Mouse (Mus musculus): Measurements from ENCODE around the gene Stxbp6.
"Not testable (repeated sequence)": the region's sequence is repeated elsewhere in the genome, so short reads cannot be mapped to it uniquely, and the experiment has no call there.

Gene Stxbp6

GRCm38 (mm10) chr12:45074611-45075342 lies at the start of gene Stxbp6:
TSS of gene Stxbp6 (minus strand) at chr12:45074709.
- peak; percentile 53 for DNase-seq (ENCODE audit: extremely low spot score)

- not testable (repeated sequence) for DNase-seq (ENCODE audit: extremely low spot score)
These were observed 28.4 kb upstream of the Stxbp6 start for GRCm38 (mm10) chr12:45102954-45103353.

- no peak for DNase-seq (ENCODE audit: extremely low spot score)
These were observed 19.2 kb upstream of the Stxbp6 start for GRCm38 (mm10) chr12:45093732-45094131.

GRCm38 (mm10) chr12:45092444-45092843 lies 17.9 kb upstream of the Stxbp6 start:
- DNase-seq (ENCODE audit: extremely low spot score), result no peak

GRCm38 (mm10) chr12:45083145-45083475 lies 8.6 kb upstream of the Stxbp6 start:
- DNase-seq (ENCODE audit: extremely low spot score), result no peak

- DNase-seq (ENCODE audit: extremely low spot score), result no peak
These were observed 8.1 kb upstream of the Stxbp6 start for GRCm38 (mm10) chr12:45082379-45083144.

- DNase-seq (ENCODE audit: extremely low spot score), result no peak
These were observed 7.1 kb upstream of the Stxbp6 start for GRCm38 (mm10) chr12:45081617-45082016.

GRCm38 (mm10) chr12:45080753-45081122 lies 6.2 kb upstream of the Stxbp6 start:
- no peak for DNase-seq (ENCODE audit: extremely low spot score)

DNA sequence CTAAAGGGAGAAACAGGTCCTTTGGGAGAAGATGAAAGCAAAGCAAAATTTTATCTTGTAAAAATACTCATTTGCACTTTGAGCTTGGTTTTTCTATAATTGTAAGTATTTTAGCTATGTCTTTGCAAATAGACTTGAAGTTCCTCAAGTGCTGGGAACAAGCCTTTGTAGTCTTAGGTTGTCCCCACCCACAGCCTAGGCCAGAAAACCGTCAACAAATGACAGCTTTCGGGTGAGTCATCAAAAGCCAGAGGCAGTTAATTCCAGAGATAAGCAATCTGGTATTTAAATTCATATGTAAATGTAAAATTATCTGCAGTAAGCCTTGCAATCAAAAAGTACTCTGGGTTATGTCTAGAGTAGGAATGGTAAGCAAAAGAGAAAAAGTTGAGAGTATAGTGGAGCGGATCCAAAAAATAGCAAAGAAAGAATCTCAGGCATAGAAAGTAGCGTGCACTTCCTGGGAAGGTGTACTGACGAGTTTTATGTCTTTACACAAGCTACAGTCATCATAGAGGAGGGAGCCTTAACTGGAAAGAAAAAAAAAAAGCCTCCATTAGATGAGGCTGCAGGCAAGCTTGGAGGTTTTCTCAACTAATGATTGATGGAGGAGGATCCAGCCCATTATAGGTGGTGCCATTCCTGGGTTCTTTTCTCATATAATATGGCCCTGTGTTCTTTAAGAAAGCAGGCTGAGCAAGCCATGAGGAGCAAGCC lies 5.7 kb upstream of the Stxbp6 start:
- DNase-seq (ENCODE audit: extremely low spot score), result no peak

GRCm38 (mm10) chr12:45075631-45076030 lies 1.1 kb upstream of the Stxbp6 start:
- no peak for DNase-seq (ENCODE audit: extremely low spot score)

DNA sequence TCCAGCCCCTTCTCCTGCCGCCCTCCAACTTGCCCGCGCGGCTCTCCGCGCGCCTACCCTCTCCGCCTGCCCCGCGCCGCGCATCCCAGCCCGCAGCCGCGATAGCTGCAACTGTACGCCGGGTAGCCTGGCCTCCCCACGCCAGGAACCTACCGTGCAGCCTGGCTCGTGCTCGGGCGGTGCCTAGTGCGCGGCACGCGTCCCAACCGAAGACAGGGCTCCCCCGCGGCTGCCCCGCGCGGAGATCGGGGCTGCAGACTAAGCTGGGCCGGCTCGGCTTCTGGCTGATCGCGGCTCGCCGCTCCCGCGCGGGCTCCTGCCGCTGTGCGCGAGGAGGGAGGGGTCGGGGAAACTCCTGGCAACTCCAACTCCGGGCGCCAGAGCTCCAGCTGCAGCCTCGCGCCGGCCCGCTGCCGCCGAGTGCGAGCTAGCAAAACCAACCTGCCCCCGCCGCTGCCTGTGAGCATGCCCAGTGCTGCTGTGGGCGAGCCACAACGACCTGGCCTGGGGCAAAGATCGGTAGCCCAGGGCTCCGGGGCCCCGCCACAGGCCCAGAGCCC lies 387 bp downstream of the Stxbp6 start:
- DNase-seq (ENCODE audit: extremely low spot score), result peak; percentile 86

GRCm38 (mm10) chr12:45073331-45074041 lies 1.0 kb downstream of the Stxbp6 start:
- DNase-seq (ENCODE audit: extremely low spot score), result peak; percentile 70

GRCm38 (mm10) chr12:45072185-45072584 lies 2.3 kb downstream of the Stxbp6 start:
- no peak for DNase-seq (ENCODE audit: extremely low spot score)

GRCm38 (mm10) chr12:45070186-45070585 lies 4.3 kb downstream of the Stxbp6 start:
- DNase-seq (ENCODE audit: extremely low spot score), result peak; percentile 45

DNA sequence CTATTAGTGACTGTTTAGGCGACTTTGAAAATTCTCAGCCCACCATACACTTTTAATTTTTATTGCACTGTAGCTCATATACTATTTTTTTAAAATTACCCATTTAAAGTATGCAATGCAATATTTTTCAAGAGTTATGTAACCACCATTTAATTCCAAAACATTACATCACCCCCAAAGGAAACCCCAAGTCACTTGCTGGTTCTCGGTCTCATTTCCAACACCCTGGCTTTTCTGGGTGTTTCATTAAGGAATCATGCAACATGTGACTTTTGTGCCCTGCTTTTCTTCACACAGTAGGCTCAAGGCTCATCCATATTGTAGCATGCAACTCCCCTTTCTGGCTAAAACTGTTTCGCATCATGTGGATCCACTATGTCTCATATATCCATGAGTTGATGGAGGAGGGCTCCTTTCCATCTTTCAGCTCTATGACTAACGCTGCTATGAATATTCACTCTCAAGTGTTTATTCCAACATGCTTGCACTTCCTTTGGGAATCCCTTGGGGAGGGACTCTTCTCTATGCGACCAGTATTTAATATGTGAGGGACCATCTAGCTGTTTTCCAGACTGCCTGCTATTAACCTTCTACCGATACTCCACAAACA lies 6.3 kb downstream of the Stxbp6 start:
- DNase-seq (ENCODE audit: extremely low spot score), result no peak

DNA sequence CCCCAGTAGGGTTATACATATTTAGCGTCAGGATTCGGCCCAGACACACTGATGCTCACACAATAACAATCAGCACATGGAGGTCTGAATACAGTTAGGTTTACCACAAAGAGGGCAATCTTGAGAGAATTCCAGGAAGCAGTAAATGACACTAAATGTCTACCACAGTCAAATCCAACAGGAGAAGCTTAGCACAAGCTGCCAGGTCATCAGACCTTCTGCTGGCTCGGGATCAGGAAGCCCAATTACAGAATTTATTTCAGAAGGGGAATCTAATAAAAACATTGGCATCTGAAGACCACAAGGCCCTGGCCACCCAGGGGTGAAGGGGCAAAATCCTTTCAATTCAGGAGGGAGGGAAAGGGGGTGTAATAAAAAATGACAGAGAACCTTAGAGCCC lies 6.8 kb downstream of the Stxbp6 start:
- no peak for DNase-seq (ENCODE audit: extremely low spot score)

DNA sequence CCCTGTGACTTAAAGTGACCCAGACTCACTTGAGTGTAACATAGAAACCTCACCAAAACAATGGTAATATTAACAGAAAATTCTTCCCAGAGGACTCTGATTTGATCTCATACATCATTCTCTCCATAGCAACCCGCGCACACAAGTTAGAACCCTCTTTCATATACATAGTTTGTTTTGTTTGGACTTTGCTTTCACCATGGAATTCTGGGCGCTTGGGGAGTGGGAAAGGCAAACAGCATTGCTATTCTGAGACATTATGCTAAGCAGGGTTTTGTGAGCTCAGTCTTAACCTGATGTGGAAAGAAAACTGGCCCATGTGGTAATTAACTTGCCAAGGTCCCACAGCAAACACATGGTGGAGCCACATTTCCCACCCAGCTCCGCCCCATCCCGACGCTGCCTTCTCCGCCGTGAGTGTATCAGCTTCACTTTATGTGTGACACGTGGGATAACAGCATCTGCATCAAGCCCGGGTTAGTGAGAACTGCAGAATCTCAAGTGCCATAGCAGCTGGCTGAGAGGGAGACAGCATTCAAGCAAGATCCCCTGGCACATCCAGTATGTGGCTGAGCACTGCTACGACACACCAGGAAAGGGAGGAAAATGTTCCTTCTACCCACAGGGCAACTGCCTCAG lies 7.3 kb downstream of the Stxbp6 start:
- DNase-seq (ENCODE audit: extremely low spot score), result no peak

DNA sequence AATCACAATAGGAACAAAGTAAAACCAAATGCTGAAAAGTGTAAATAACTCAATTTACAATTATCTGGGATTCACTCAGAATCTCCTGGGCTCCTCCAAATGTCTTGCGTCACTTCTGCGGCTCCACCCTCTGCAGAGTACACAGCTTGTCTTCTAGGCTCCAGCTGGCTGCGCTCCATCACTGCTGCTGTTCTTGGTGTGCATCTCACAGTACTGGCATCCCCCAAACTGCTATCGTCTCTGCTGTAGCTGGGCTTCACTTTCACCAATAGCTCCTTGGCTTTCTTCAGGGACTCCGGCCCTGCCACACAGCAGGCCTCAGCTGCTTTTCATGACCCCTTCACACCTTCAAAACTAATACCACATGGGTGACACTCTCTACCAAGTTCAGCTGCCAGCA lies 10.9 kb downstream of the Stxbp6 start:
- DNase-seq (ENCODE audit: extremely low spot score), result no peak

DNA sequence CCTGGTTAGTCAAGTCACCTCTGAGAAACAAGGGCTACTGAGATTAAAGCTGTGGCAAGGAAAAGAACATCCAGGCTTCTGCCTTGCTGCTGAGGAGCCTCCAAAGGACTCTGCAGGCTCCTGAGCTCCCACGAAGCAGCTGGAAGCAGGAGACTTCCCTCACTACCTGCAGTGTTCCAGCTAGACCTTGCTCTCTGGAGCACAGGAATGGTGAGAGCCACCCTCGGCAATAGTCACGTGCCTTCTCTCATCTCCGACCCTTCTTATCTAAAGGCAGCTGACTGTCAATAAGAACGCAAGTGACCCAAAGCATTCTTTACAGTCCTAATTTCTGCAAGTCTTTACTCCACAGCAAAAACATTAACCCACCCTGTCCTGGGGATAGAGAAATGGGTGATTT lies 13.2 kb downstream of the Stxbp6 start:
- DNase-seq (ENCODE audit: extremely low spot score), result no peak

DNA sequence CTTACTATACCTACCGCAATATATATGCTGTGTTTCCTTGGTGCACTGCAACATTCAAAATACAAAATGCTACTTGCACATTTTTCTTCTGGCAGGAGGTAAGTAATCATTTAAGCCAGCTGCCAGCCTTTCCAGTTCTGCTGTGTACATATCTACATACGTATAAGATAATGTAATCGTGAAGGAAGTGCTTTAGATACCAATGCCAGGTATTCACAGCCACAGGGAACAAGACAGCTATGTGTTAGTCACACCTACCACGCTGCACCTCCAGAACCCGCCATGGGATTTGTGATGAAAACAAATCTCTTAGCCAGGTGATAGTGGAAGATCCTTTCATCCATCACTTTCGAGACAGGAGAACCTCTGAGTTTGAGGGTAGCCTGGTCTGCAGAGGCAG lies 13.7 kb downstream of the Stxbp6 start:
- no peak for DNase-seq (ENCODE audit: extremely low spot score)

DNA sequence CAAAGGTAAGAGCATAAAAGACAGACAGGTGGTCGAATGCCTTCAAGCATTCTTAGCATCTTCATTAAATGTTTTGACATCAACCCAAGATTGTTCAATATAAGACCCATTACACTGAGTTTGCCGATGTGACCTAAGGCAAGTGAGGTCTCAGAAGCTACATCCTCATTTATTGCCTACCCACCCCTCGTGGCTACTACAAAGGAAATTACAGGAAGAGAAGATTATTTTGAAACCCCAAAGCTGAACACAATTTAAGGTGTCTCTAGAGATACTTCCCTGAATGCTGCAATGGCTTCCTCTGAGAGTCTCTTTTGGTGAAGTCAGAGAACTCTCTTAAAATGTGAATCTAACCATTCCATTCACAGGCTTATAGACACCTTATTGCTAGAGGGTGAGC lies 16.5 kb downstream of the Stxbp6 start:
- DNase-seq (ENCODE audit: extremely low spot score), result no peak

Measured in embryo, embryonic 9.5 days (tissue).